Mouse (Mus musculus) thymus, adult 18-20 months (tissue): ENCODE measurements around the gene Rasl10a.

Experiments
- DNase-seq, 2 experiments: peaks; one replicate each; pipeline ENCODE4 v3.0.0; 2022; ENCODE audit warnings: mixed read lengths in 2 of 2

The Rasl10a gene

GRCm38 (mm10) chr11:5054151-5054550, 3.8 kb upstream of the Rasl10a start:
- no peak for DNase-seq

- no peak for DNase-seq
Measured at GRCm38 (mm10) chr11:5054874-5055273, 3.1 kb upstream of the Rasl10a start.

GRCm38 (mm10) chr11:5055945-5056938, 1.7 kb upstream of the Rasl10a start:
- no peak for DNase-seq

- no peak for DNase-seq
Measured at GRCm38 (mm10) chr11:5057064-5057463, 864 bp upstream of the Rasl10a start.

- DNase-seq = no peak
Measured at GRCm38 (mm10) chr11:5057541-5057855, 430 bp upstream of the Rasl10a start.

GRCm38 (mm10) chr11:5058783-5059182, 855 bp downstream of the Rasl10a start:
- DNase-seq = no peak

GRCm38 (mm10) chr11:5059230-5059629, 1.3 kb downstream of the Rasl10a start:
- DNase-seq = no peak

GRCm38 (mm10) chr11:5059704-5060156, 1.8 kb downstream of the Rasl10a start:
- DNase-seq = no peak

- DNase-seq = no peak
Measured at GRCm38 (mm10) chr11:5060756-5061412, 3.0 kb downstream of the Rasl10a start.

- DNase-seq = peak; percentile 53 to 60
Measured at GRCm38 (mm10) chr11:5061413-5062139, 3.6 kb downstream of the Rasl10a start.

GRCm38 (mm10) chr11:5062326-5062725, 4.4 kb downstream of the Rasl10a start:
- no peak for DNase-seq

GRCm38 (mm10) chr11:5062860-5063505, 5.1 kb downstream of the Rasl10a start:
- DNase-seq = no peak

GRCm38 (mm10) chr11:5063561-5064281, 5.8 kb downstream of the Rasl10a start:
- DNase-seq = no peak

GRCm38 (mm10) chr11:5064282-5065055, 6.5 kb downstream of the Rasl10a start:
- no peak for DNase-seq

- peak; percentile 30 to 43 for DNase-seq
Measured at GRCm38 (mm10) chr11:5065056-5065821, 7.3 kb downstream of the Rasl10a start, which contains the start of gene Gas2l1. TSS of gene Gas2l1 (minus strand) at chr11:5065327.

- no peak for DNase-seq
Measured at GRCm38 (mm10) chr11:5067063-5067462, 9.1 kb downstream of the Rasl10a start.

GRCm38 (mm10) chr11:5068126-5068971, 10.4 kb downstream of the Rasl10a start:
- no peak for DNase-seq

- no peak for DNase-seq
Measured at GRCm38 (mm10) chr11:5074882-5075281, 17.0 kb downstream of the Rasl10a start.

- DNase-seq = no peak
Measured at GRCm38 (mm10) chr11:5075760-5076159, 17.8 kb downstream of the Rasl10a start.
